Mouse (Mus musculus) ES-Bruce4 (cell line): ENCODE results near the gene Slc25a11. TPM values are rescaled to one million over a fixed set of nuclear protein-coding genes. Genes with fewer than 3 reads are reported as not detected.

Experiments used
- H3K27ac ChIP-seq: 2 replicates; pipeline ENCODE4 v1.5.1; 2012; ENCODE audit warnings: low read length, inconsistent platforms; ENCODE audit not compliant: insufficient read depth
- H3K27me3 ChIP-seq: 2 replicates; pipeline ENCODE4 v1.6.1; 2012; ENCODE audit warnings: mild to moderate bottlenecking, low read length, inconsistent platforms; ENCODE audit not compliant: control insufficient read depth, poor library complexity, insufficient read depth, severe bottlenecking
- H3K36me3 ChIP-seq: 2 replicates; pipeline ENCODE4 v1.6.1; 2012; ENCODE audit warnings: inconsistent platforms, mild to moderate bottlenecking, low read length, moderate library complexity; ENCODE audit not compliant: control insufficient read depth, poor library complexity, insufficient read depth, severe bottlenecking
- H3K4me1 ChIP-seq: one replicate; pipeline ENCODE4 v1.8.1; 2011; ENCODE audit warnings: low read length; ENCODE audit not compliant: control insufficient read depth, insufficient read depth
- H3K4me3 ChIP-seq: 2 replicates; pipeline ENCODE4 v1.5.1; 2011; ENCODE audit warnings: low read depth, mild to moderate bottlenecking, low read length
- H3K9ac ChIP-seq: 2 replicates; pipeline ENCODE4 v1.6.1; 2012; ENCODE audit warnings: low read depth, mild to moderate bottlenecking, inconsistent platforms; ENCODE audit not compliant: poor library complexity, severe bottlenecking
- H3K9me3 ChIP-seq: replicated peaks from 2 replicates; pipeline ENCODE4 v1.6.1; 2012; ENCODE audit warnings: mild to moderate bottlenecking, low read length, inconsistent platforms; ENCODE audit not compliant: control insufficient read depth, poor library complexity, insufficient read depth, severe bottlenecking
- CTCF ChIP-seq: IDR thresholded peaks from one replicate; pipeline ENCODE4 v1.8.1; 2011; ENCODE audit warnings: low read depth, low read length
- EP300 ChIP-seq: IDR thresholded peaks from 2 replicates; pipeline ENCODE4 v1.6.1; 2011; ENCODE audit warnings: low read depth, low read length; ENCODE audit not compliant: insufficient read depth
- POLR2A ChIP-seq: IDR thresholded peaks from one replicate; pipeline ENCODE4 v1.8.1; 2011; ENCODE audit warnings: low read length; ENCODE audit not compliant: insufficient read depth
- polyA plus RNA-seq: library from polyadenylated mRNA; stranded (reverse); fragments of >200 nt; gene quantifications from 2 replicates; pipeline ENCODE4 v1.2.4, GENCODE M21; 2011; ENCODE audit warnings: low read depth; ENCODE audit not compliant: missing spikeins, insufficient read depth, insufficient read length

Slc25a11 gene
- polyA plus RNA-seq, 1 experiment: 45.0 TPM

GRCm38 (mm10) chr11:70650322-70651175, 3.3 kb upstream of the Slc25a11 start:
- no peak overlapping the region for H3K4me3 ChIP-seq
- no peaks in the 10 kb centered on the region for H3K9me3 ChIP-seq
- peaks cover 45% of the 10 kb centered on the region for H3K36me3 ChIP-seq
- H3K4me1 ChIP-seq: peaks cover 2% of the 10 kb centered on the region
- H3K9ac ChIP-seq: no peak overlapping the region
- no peaks in the 10 kb centered on the region for H3K27me3 ChIP-seq
- peak overlapping the region; percentile 55 for H3K27ac ChIP-seq
- TF ChIP-seq EP300 (no peak), CTCF (no peak), POLR2A (no peak)

GRCm38 (mm10) chr11:70649185-70649734, 2.0 kb upstream of the Slc25a11 start:
- no peak for TF ChIP-seq POLR2A
- TF ChIP-seq CTCF: no peak
- TF ChIP-seq EP300: no peak
- Histone ChIP-seq H3K9ac (no peak overlapping the region), H3K4me3 (no peak overlapping the region), H3K36me3 (peaks cover 54% of the 10 kb centered on the region), H3K27ac (no peak overlapping the region), H3K9me3 (no peaks in the 10 kb centered on the region), H3K27me3 (no peaks in the 10 kb centered on the region), H3K4me1 (peaks cover 2% of the 10 kb centered on the region)

GRCm38 (mm10) chr11:70648512-70648911, 1.2 kb upstream of the Slc25a11 start:
- Histone ChIP-seq H3K9ac (peak overlapping the region; percentile 88; the same call in 1 of the 2 replicates), H3K4me3 (no peak overlapping the region), H3K27me3 (no peaks in the 10 kb centered on the region), H3K9me3 (no peaks in the 10 kb centered on the region), H3K27ac (no peak overlapping the region), H3K4me1 (peaks cover 2% of the 10 kb centered on the region), H3K36me3 (peaks cover 54% of the 10 kb centered on the region)
- no peak for TF ChIP-seq CTCF
- TF ChIP-seq POLR2A: no peak
- TF ChIP-seq EP300: no peak

DNA sequence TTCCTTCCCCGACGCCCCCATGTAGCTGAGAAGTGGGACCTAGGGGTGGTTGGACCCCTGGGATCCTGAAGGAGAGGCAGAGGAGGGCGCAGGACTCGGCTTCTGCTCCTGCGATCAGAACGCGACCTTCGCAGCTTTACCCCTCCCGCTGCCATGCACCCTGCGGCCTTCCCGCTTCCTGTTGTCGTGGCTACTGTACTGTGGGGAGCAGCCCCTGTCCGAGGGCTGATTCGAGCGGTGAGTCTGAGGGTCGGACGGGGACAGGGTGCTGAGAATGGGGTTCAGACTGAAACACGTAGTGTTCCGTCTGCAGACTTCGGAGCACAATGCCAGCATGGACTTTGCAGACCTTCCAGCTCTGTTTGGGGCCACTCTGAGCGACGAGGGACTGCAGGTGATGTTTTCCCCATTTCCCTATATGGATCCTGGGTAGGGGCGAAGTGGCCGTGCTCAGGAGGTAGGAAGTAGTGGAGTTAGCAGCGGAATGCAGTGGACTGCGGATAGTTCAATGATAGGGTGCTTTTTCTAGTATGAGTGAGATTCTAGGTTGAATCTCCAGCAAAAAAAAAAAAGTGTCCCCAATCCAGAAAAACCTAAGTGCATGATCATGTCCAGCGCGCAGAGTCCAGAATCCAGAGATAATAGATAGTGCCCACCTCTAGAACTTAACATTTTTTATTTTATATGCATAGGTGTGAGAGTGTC, 589 bp upstream of the Slc25a11 start:
- Histone ChIP-seq H3K9me3 (no peaks in the 10 kb centered on the region), H3K36me3 (peaks cover 53% of the 10 kb centered on the region), H3K4me3 (peak overlapping the region; percentile 93), H3K4me1 (peaks cover 2% of the 10 kb centered on the region), H3K27ac (peak overlapping the region; percentile 78), H3K9ac (peak overlapping the region; percentile 88), H3K27me3 (no peaks in the 10 kb centered on the region)
- TF ChIP-seq CTCF: no peak
- TF ChIP-seq POLR2A: no peak

GRCm38 (mm10) chr11:70646259-70646555, 1.1 kb downstream of the Slc25a11 start:
- peak overlapping the region; percentile 85 for H3K4me3 ChIP-seq
- peaks cover 2% of the 10 kb centered on the region for H3K4me1 ChIP-seq
- peaks cover 36% of the 10 kb centered on the region for H3K36me3 ChIP-seq

More at GRCm38 (mm10) chr11:70646259-70646555, 1.1 kb downstream of the Slc25a11 start:
- Histone ChIP-seq H3K27ac (peak overlapping the region; percentile 36), H3K9me3 (no peaks in the 10 kb centered on the region), H3K27me3 (no peaks in the 10 kb centered on the region), H3K9ac (peak overlapping the region; percentile 84)
- TF ChIP-seq CTCF (no peak), POLR2A (no peak), EP300 (no peak)
